Mouse (Mus musculus) embryonic fibroblast, embryonic 13.5 days (primary cell): ENCODE results near the gene Slc26a9.

ENCODE experiments used
- CTCF ChIP-seq: IDR thresholded peaks from 2 replicates; pipeline ENCODE4 v1.5.1; 2011; ENCODE audit warnings: mild to moderate bottlenecking, control low read depth, low read length, moderate library complexity, borderline replicate concordance; ENCODE audit not compliant: insufficient read depth
- POLR2A ChIP-seq: IDR thresholded peaks from 2 replicates; pipeline ENCODE4 v1.6.1; 2011; ENCODE audit warnings: low read depth, mild to moderate bottlenecking, control low read depth, low read length, moderate library complexity

GRCm38 (mm10) chr1:131738760-131739159, 5.1 kb upstream of the Slc26a9 start:
- TF ChIP-seq POLR2A = no peak
- TF ChIP-seq CTCF = no peak
